ENCODE assay signal across 21 mouse cellular contexts in the genomic region with DNA sequence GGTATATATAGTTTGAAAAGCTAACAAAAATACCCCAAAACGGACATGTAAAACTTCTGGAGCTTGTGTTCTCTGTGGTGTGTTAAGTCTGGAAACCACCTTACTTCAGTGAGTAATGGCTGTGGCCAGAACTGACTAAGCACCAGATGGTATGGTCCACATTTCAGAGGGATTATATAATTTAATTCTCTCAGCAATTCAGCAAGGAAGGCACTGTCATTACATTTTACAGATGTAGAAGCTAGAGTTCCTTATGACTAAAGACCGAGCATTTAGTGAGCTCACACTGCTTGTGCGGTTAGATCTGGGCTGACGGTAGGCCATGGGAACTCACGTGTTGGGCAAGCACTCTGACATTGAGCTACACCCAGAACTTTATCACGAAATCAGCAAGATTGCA. TPM values are rescaled to one million over a fixed set of nuclear protein-coding genes. Genes with fewer than 3 reads are reported as not detected.
DNase-seq lines count a peak whose midpoint lies in the region; ATAC-seq and TF ChIP-seq lines count a peak whose summit lies in the region.
"Had no signal": no experiment of that assay in that cellular context is flagged by ENCODE, and none has a peak within 500 bp of the region (broad histone marks: within the 10 kb centered on the region; RNA-seq: fewer than 3 reads in every experiment).

No protein-coding gene starts in this region.

- 53% methylated on average over 6 of the region's 6 CpGs for WGBS in embryonic facial prominence, embryonic 13.5 days
- whole genome bisulfite sequencing in embryonic facial prominence, embryonic 10.5 days, result 87% methylated on average over 6 of the region's 6 CpGs
- WGBS in liver, postnatal 0 days (ENCODE audit: insufficient replicate concordance), result 78% methylated on average over 6 of the region's 6 CpGs

- H3K9me3 ChIP-seq in embryonic facial prominence, embryonic 13.5 days, result no peaks in the 10 kb centered on the region
- H3K9me3 ChIP-seq in embryonic facial prominence, embryonic 10.5 days, result no peaks in the 10 kb centered on the region
- no peaks in the 10 kb centered on the region for H3K9me3 ChIP-seq in liver, postnatal 0 days (ENCODE audit: low read length)
- H3K9me3 ChIP-seq: limb, embryonic 10.5 days; liver, embryonic 12.5 days; megakaryocyte, embryonic 14.5 days; stomach, embryonic 15.5 days had no signal

- no peak for TF ChIP-seq EP300 in liver, postnatal 0 days (IDR thresholded peaks at IDR 0.05; ENCODE audit: low read depth)

- no peak overlapping the region for H3K4me3 ChIP-seq in embryonic facial prominence, embryonic 13.5 days
- H3K4me3 ChIP-seq in embryonic facial prominence, embryonic 10.5 days, result no peak overlapping the region
- H3K4me3 ChIP-seq in liver, postnatal 0 days (ENCODE audit: low read depth, low read length), result no peak overlapping the region
- H3K4me3 ChIP-seq: limb, embryonic 10.5 days; liver, embryonic 12.5 days; stomach, embryonic 15.5 days had no signal

- H3K27me3 ChIP-seq in embryonic facial prominence, embryonic 13.5 days, result no peaks in the 10 kb centered on the region
- H3K27me3 ChIP-seq in embryonic facial prominence, embryonic 10.5 days (replicated peaks; ENCODE audit: low read depth, poor library complexity, severe bottlenecking), result no peaks in the 10 kb centered on the region
- no peaks in the 10 kb centered on the region for H3K27me3 ChIP-seq in liver, postnatal 0 days (ENCODE audit: insufficient read depth, low read length)
- H3K27me3 ChIP-seq: liver, embryonic 12.5 days; megakaryocyte, embryonic 14.5 days; stomach, embryonic 15.5 days had no signal

- H3K36me3 ChIP-seq in embryonic facial prominence, embryonic 13.5 days, result no peaks in the 10 kb centered on the region
- H3K36me3 ChIP-seq in embryonic facial prominence, embryonic 10.5 days (replicated peaks), result no peaks in the 10 kb centered on the region
- H3K36me3 ChIP-seq in liver, postnatal 0 days (replicated peaks; ENCODE audit: insufficient read depth, low read length), result no peaks in the 10 kb centered on the region
- H3K36me3 ChIP-seq: limb, embryonic 10.5 days; liver, embryonic 12.5 days; stomach, embryonic 15.5 days had no signal

- peaks cover 30% of the 10 kb centered on the region for H3K4me1 ChIP-seq in embryonic facial prominence, embryonic 13.5 days
- H3K4me1 ChIP-seq in embryonic facial prominence, embryonic 10.5 days, result peaks cover 6% of the 10 kb centered on the region; the same call in 1 of the 2 replicates
- no peaks in the 10 kb centered on the region for H3K4me1 ChIP-seq in liver, postnatal 0 days (ENCODE audit: insufficient read depth)
- H3K4me1 ChIP-seq: liver, embryonic 12.5 days; stomach, embryonic 15.5 days had no signal

- no peak overlapping the region for H3K4me2 ChIP-seq in embryonic facial prominence, embryonic 13.5 days
- H3K4me2 ChIP-seq in liver, postnatal 0 days (ENCODE audit: low read depth, low read length), result no peak overlapping the region
- H3K4me2 ChIP-seq: heart, embryonic 11.5 days; liver, embryonic 12.5 days; stomach, embryonic 15.5 days had no signal

- no peak for TF ChIP-seq CTCF in liver, postnatal 0 days (IDR thresholded peaks at IDR 0.05; ENCODE audit: low read depth)

- no peak for DNase-seq in embryonic facial prominence, embryonic 10.5 days (ENCODE audit: low spot score)
- DNase-seq in right cerebral cortex, adult 18-20 months, result peak; percentile 67
- DNase-seq in right cerebral cortex, postnatal 10 days (ENCODE audit: low spot score in 2 of 2), result no peak
- peak; percentile 75 for DNase-seq in brain, adult 2 months (ENCODE audit: low read depth, low spot score)
- peak; percentile 29 to 32 for DNase-seq in left cerebral cortex, postnatal 36 days (ENCODE audit: low spot score in 2 of 2)
- no peak for DNase-seq in heart, postnatal 36 days
- no peak for DNase-seq in liver, postnatal 0 days
- DNase-seq: adrenal gland, postnatal 25 days; cerebellum, postnatal 14 days; gastrocnemius, postnatal 14 days; heart, postnatal 4 days; kidney, adult 9 months; thymus, postnatal 14 days had no signal

- H3K27ac ChIP-seq in embryonic facial prominence, embryonic 13.5 days, result peak overlapping the region; percentile 22; the same call in 1 of the 2 replicates
- H3K27ac ChIP-seq in embryonic facial prominence, embryonic 10.5 days (replicated peaks), result no peak overlapping the region
- no peak overlapping the region for H3K27ac ChIP-seq in liver, postnatal 0 days (ENCODE audit: low read depth)
- H3K27ac ChIP-seq: limb, embryonic 10.5 days; liver, embryonic 12.5 days; stomach, embryonic 15.5 days had no signal

- intact Hi-C loops in left cerebral cortex, postnatal 36 days (cut with DNase I), result loop anchor here (5.0 kb wide), 1 partner anchor 68 kb away; no protein-coding TSS in a partner anchor
- intact Hi-C loops in heart, postnatal 36 days (cut with DNase I), result no loop called here

- H3K9ac ChIP-seq in embryonic facial prominence, embryonic 13.5 days, result no peak overlapping the region
- no peak overlapping the region for H3K9ac ChIP-seq in liver, postnatal 0 days (replicated peaks)
- H3K9ac ChIP-seq: liver, embryonic 12.5 days; stomach, embryonic 15.5 days had no signal

- ATAC-seq in embryonic facial prominence, embryonic 13.5 days (ENCODE audit: insufficient number of reproducible peaks, insufficient read depth, low FRiP score, low TSS enrichment, low read depth), result no peak
- ATAC-seq in liver, postnatal 0 days, result no peak
- ATAC-seq: liver, embryonic 12.5 days; lung, postnatal 0 days; midbrain, embryonic 16.5 days had no signal

RNA-seq across cellular contexts. Expression of a gene that starts 53.0 kb away (rescaled TPM):
- 3.4 and 4.6 TPM in 2 replicates for polyA plus RNA-seq in embryonic facial prominence, embryonic 13.5 days (2015; fragmentation: Nextera tagmentation; extraction: Ambion mirVana)
- 2.6 and 2.9 TPM in 2 replicates for polyA plus RNA-seq in embryonic facial prominence, embryonic 10.5 days (2016; fragmentation: Nextera tagmentation; extraction: Ambion mirVana)
- 10 to 100 TPM; 26.0 to 27.9 TPM for total RNA-seq in left cerebral cortex, postnatal 36 days (2021)
- under 1 TPM; 0.58 to 0.76 TPM for total RNA-seq in heart, postnatal 36 days (2021)
- polyA plus RNA-seq in liver, postnatal 0 days (2015; fragmentation: Nextera tagmentation; extraction: Ambion mirVana), result 1.2 and 1.4 TPM in 2 replicates

RNA-seq across cellular contexts. Expression of a gene that starts 53.1 kb away (rescaled TPM):
- 39.2 and 42.1 TPM in 2 replicates for polyA plus RNA-seq in embryonic facial prominence, embryonic 13.5 days (2015; fragmentation: Nextera tagmentation; extraction: Ambion mirVana)
- 34.0 and 34.2 TPM in 2 replicates for polyA plus RNA-seq in embryonic facial prominence, embryonic 10.5 days (2016; fragmentation: Nextera tagmentation; extraction: Ambion mirVana)
- 10 to 100 TPM; 18.0 to 18.3 TPM for total RNA-seq in left cerebral cortex, postnatal 36 days (2021)
- 1 to 10 TPM; 7.2 to 7.8 TPM for total RNA-seq in heart, postnatal 36 days (2021)
- 26.5 and 28.2 TPM in 2 replicates for polyA plus RNA-seq in liver, postnatal 0 days (2015; fragmentation: Nextera tagmentation; extraction: Ambion mirVana)

Comparison
In these comparisons a context has a peak if more than half of its experiments do, and no peak if none do; other contexts are left out.
1. DNase-seq: peak in right cerebral cortex, adult 18-20 months (single experiment), brain, adult 2 months (single experiment) and left cerebral cortex, postnatal 36 days (2 of 2); none in embryonic facial prominence, embryonic 10.5 days (single experiment), right cerebral cortex, postnatal 10 days (0 of 2), heart, postnatal 36 days (0 of 2) and liver, postnatal 0 days (single experiment).